Mouse (Mus musculus) E14TG2a.4 (cell line): ENCODE measurements around the gene Rbm4.

Experiments used
- CTCF ChIP-seq: conservative IDR thresholded peaks from 2 replicates; pipeline ENCODE4 v1.5.1; 2014; ENCODE audit warnings: low read length
- POU5F1 ChIP-seq: IDR thresholded peaks from 2 replicates; pipeline ENCODE4 v1.6.1; 2014; ENCODE audit warnings: low read length, borderline replicate concordance

GRCm38 (mm10) chr19:4836096-4836495, 42.4 kb upstream of the Rbm4 start:
- TF ChIP-seq CTCF = no peak
- no peak for TF ChIP-seq POU5F1
